Mouse (Mus musculus): Measurements from ENCODE around the gene Plpp4.

GRCm38 (mm10) chr7:129406069-129406468 is 149.2 kb downstream of the Plpp4 start:
- no peak for TF ChIP-seq CTCF (IDR thresholded peaks at IDR 0.05; ENCODE audit: low read depth)
- no peak for TF ChIP-seq EP300 (IDR thresholded peaks at IDR 0.05; ENCODE audit: low read depth)
